Mouse (Mus musculus) right cerebral cortex, adult 18-20 months (tissue): Measurements from ENCODE around the gene Tmem236.
"Not testable (repeated sequence)": the region's sequence is repeated elsewhere in the genome, so short reads cannot be mapped to it uniquely, and the experiment has no call there.

Experiments
- DNase-seq: peaks from one replicate; pipeline ENCODE4 v3.0.0; 2022; ENCODE audit warnings: mixed read lengths

Tmem236 gene

DNA sequence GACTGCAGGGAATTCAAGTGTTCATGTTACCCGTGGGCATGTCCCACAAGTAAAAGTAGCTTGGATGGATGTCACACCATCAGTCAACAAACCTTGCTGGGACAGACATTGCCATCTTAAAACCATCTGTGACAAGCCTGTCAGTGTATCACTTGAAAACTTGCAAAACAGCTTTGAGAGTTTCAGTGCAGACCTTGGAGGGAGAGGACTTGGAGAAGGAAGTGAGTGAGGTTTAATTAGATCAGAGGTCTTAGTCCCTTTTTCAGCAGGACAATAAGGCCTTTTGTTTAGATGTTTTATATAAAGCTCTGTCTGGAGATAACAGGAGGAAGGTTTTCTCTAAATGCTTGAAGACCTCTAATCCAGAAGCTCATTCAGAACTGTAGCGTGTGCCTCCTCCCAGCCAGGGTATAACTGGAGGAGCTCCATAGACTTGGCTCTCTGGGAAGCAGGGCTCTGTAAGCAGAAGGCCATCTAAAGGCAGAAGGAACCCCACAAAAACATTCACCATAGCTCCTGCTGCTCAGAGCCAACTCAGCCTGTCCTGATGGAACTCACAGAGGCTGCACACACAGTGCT lies 24.1 kb downstream of the Tmem236 start:
- DNase-seq = not testable (repeated sequence)

DNA sequence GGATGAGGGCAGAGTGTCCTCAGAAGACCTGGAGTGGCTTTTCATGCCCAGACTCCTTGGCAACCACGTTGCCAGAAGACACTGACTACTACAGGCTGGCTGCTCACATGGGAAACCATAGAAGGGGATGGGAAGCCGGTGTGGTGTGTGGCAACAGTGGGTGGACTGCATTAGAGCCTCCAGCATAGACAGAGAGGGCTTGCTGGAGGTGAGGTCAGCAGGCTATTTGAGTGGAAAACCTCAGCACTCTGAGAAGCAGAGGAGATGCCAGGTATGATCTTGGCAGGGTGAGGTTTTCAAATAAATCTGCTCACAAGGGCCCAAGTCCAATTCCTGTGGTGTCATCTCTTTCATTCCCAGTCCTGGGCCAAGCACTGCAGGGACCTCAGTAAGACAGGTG lies 25.3 kb downstream of the Tmem236 start:
- DNase-seq = no peak

DNA sequence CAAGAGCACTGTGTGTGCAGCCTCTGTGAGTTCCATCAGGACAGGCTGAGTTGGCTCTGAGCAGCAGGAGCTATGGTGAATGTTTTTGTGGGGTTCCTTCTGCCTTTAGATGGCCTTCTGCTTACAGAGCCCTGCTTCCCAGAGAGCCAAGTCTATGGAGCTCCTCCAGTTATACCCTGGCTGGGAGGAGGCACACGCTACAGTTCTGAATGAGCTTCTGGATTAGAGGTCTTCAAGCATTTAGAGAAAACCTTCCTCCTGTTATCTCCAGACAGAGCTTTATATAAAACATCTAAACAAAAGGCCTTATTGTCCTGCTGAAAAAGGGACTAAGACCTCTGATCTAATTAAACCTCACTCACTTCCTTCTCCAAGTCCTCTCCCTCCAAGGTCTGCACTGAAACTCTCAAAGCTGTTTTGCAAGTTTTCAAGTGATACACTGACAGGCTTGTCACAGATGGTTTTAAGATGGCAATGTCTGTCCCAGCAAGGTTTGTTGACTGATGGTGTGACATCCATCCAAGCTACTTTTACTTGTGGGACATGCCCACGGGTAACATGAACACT lies 26.6 kb downstream of the Tmem236 start:
- not testable (repeated sequence) for DNase-seq

DNA sequence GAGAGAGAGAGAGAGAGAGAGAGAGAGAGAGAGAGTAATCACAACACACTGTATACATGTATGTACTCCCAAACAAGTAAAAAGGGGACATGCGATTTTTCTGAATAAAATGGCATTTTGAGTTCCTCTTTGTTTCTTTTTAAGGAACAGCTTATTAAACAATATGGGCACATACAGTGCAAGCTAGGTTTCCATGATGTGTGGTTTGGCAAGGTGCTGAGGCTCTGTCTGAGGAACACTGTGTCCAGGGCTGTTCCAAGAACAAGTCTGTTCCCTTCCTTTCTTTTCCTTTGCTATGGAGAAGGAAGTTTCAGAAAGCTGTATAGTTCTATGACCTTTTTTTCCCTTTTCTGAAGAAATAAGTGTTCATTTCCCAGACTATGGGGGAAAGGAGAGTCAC lies 30.0 kb downstream of the Tmem236 start:
- DNase-seq = no peak

DNA sequence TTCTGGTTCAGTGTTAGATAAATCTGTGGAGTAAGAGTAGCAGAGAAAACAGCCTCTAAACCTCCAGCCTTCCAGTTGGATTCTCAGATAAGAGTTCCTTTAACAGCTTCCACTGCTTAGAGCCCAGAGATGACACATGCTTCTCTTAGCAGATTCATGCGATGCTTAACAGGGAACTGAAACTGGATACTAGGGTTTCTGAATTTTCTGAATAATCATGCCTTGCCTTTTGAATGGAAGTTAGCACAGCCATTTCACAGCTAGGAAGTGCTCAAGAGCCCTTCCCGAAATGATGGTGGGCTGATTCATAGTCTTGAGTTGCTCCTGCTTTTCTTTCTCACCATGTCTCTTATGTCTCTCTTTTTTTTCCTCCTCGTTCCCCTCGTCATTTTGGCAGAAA lies 32.5 kb downstream of the Tmem236 start:
- DNase-seq = no peak

DNA sequence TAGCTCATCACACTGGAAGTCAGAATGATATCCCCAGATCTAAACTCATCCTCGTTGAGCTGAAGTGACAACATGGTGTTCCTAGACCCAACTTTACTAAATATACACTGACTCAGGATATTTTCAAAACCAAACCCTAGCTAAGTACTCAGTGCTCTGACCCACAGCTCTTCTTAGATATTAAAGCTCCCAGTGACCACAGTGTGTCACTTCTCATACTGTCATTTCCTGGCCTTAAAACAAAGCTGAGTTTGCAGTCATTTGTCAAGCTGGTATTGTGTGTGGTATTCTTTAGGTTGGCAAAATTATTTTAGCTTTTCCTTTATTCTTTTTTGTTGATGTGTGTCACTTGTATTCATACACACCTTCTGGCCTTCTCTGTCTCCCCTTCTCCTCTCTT lies 36.4 kb downstream of the Tmem236 start:
- no peak for DNase-seq

DNA sequence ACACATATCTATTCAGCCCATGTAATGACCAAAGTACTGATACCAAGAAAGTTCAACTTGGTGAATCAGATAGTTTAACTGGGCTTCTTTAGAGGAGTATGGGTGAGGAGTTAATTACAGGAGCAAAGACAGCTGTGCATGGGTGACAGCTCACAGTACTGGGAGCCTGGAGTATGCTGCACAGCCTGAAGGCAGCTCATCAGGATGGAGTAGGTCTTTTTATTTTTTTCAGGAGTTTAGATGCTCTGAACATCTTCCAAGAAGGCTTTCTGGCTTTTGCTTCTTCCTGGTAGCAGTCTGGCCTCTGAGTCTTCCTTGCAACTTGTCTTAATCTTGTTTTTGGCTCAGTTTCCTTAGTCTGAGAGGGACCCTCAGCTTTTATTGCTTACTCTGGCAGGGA lies 37.3 kb downstream of the Tmem236 start:
- no peak for DNase-seq

DNA sequence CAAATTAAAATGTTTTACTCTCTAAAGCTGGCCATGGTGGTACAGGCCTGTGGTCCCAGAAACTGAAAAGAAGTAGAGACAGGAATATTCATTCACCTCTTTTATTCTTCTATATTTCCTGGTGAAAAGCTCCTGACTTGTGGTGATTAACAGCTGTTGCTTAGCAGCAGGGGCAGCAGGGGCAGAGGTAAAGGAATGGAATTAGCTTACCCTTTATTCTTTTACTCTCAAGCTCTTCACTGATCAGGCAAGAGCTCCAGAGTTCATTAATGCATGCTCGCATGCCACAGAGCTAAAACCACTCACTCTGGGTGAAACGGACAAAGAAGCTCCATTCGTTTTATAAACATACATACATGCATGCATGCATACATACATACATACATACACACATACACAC lies 40.4 kb downstream of the Tmem236 start:
- no peak for DNase-seq

DNA sequence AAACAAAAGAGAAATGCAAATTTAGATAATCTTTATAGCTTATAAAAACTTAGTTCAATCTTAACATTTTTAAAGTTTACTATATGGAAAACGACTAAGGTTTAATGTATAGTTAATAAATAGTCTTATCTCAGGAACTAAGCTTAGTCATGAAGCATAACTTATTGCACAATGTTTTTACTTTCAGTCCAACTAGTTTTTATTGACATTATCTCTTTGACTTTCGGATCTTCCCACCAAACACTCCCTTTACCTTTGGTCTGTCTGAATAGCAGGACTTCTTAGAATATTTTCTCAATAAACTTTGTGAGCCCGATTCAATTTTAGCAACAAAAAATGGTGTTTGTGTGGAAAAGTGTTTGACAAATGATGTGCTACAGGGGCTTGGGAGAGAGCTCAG lies 42.3 kb downstream of the Tmem236 start:
- DNase-seq = no peak

DNA sequence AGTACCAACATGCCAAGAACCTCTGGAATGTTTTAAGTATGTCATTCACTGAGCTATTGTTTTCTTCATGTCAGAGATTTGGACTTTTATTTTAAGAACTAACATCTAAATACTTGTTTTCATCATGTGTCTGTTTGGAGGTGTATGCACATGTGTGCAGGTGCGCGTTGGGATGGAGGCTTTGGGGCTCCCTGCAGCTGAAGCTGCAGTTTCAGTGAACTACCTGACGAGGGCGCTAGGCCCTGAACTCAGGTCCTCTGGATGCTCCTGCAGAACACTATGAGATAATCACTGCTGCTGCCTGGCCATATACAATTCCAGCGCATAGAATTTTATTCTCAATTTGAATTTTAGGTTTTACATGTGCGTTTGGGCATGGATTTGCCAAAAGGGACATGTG lies 43.8 kb downstream of the Tmem236 start:
- no peak for DNase-seq

DNA sequence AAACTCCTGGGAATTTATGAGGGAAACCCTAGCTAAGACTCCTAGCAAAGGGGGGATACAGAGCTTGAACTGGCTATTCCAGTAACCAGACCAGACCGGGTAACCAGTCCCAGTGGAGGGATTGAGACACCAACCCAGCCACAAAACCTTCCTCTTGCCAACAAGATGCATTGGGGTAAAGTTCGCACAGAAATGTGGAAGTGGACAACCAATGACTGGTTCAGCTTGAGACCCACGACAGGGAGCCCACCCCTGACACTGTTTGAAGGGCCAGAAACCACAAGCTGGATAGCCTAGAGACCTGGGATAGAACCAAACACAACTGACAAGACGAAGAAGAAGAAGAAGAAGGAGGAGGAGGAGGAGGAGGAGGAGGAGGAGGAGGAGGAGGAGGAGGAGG lies 50.1 kb downstream of the Tmem236 start:
- DNase-seq = no peak

DNA sequence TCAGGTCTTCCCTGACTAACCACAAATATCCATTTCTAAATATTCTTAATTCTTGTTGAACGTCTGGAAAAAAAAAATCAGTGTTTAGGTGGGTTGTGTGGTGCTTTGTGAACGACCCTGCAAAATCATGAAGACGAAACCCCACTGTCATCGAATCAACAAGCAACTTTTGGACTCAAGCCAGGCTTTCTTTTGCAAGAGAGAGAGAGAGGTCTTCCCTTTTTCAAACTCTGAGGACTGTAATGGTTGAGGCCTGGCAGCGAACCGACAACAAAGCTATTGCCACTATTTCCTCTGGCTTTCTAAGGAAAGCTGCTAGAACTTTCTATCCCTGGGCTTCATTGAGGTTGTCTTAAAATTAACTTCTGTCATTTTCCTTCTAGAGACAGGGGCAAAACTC lies 54.2 kb downstream of the Tmem236 start:
- DNase-seq = no peak

DNA sequence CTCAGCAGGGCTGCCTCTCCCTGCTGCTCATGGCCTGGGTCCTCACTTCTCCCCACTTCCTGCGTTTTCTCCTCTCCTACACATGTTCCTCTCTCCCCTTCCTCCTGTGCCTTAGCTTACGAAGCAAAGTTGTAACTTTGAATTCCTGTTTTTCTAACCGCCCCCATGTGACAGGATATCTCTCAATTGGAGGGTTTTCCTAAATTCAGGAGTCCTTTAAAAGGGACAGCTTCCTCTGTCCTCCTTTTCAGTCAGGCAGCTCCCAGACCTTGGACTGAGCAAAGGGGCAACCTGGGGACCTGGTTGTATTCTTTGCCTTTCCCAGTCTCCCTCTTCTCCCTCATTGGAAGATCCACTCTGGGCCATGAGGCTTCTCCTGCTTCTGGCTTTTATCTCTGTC lies 54.8 kb downstream of the Tmem236 start, which contains the start of gene Mrc1:
Gene Mrc1 (plus strand): TSS at position 244 of the 400 bp plus-strand sequence.
- DNase-seq = no peak

DNA sequence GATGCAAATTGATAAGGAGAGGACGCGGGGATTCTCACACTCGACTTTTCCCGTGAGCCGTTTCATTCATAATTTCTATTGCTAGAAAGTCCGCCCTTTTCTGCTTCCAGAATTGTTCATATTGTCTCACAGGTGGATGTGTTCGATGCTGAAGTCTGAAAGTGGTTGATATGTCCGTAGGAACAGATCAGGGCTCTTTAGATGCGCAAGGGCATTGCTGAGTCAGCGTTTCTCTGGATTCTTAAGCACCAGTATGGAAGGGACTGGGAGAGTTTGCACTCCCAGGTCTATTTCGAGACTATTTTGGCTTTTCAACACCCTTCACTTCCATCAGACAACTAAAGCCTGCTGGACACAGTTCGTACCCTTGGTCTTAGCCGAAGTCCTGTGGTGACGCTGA lies 55.7 kb downstream of the Tmem236 start:
- DNase-seq = no peak

DNA sequence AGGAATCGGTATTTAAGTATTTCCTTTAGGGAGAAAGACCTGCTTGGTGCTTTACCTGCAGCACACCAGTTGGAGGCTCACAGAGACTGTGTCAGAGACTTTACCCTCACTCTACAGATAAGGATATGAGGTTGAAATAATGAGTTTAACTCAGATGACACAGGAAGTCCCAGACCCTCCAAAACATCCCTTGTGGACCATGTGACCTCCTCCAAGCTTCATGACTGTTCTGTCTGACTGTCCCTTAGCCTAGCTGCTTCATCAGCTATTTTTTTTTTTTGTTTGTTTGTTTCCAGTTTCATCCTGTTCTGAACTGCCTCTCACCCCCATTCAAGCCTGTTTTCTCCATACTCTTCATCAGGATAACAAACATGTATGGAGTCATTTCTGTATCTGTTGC lies 58.6 kb downstream of the Tmem236 start:
- DNase-seq = no peak

DNA sequence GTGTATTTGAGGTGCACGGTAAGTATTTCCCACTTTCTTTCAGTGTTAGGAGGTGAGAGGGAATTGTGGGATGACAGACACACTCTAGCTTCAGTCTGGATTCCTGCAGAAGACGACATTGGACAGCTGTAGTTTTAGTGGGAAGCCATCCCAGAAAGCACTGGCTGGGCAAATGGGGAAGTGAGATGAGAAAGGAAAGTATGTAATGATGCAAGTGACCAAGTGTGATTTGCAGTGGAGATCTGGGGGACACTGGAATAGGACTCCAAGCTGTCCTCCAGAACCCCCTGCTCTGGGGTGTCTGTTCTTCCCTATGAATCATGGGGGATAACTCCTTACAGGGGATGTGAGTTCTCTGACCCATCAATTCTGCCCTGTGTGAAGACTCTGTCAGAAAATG lies 59.7 kb downstream of the Tmem236 start:
- DNase-seq = no peak

DNA sequence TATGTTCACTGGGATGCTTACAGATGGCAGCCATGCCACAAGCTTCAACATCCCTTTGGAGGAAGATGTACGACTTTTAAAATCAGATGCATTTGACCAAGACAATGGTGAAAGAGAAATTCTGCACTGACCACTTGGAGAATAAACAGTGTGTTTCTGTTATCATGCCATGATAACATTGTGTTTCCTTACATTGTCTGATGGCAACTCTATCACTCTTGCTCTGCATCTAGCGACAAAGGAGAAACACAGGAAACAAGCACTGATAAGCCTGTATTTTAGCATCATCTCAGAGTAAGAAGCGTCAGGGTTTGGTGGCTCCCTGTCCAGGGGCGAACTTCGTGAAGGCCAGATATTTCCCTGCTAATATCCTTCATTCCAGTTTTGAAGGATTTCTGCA lies 61.0 kb downstream of the Tmem236 start:
- DNase-seq = no peak

DNA sequence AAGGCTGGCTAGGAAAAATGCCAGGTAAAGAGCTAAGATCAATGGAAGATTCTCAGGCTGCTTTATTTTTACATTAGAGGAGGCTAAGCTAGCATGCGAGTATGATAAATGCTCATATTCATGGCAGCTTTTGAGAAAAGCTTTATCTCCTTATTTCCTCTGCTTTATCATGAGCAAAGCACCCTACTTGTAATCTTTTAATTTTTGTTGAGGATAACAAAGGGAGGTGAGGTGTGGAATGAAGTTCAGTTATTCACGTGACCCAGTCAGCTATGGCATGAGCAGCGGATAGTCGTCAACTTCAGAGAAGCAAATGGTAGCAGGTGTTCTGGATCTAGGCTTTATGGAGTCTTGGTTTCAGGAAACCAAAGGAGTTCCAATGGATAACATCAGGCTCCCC lies 62.6 kb downstream of the Tmem236 start:
- DNase-seq = no peak

DNA sequence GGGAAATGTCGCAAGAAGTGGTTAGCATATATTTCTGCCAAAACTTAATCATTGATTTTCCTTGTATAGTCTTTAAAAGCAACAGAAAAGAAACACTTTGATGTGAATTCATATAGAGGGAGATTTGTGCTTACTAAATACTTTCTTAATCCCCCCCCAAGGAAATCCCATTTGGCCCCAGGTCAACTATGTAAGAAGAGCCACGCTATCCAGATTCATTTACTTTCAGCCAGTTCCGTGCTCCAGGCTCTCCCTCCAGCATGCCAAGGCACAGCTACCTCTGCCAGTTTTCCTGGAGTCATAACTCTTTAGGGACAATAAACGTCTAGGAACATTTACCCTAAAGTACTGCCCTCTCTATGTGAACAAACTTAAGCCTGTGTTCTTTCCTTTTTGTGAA lies 63.4 kb downstream of the Tmem236 start:
- no peak for DNase-seq

DNA sequence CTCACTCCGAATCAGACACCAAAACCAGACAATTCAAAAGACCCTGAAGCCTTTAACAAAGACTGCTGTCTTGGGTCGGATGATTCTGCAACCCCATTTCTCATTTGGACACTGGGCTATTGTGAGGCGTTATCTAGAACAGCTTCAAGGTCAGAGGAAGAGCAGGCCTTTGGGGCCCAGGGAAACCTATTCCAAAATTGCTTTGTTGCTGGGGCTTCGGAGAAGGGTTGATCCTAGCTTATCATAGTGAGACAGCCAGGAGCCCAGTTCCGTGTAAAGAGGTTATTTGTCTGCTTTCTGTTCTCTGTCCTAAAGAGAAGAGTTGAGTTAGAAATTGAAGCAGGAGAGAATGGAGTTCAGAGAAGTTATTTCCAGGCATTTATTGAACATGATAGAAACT lies 64.8 kb downstream of the Tmem236 start:
- no peak for DNase-seq

DNA sequence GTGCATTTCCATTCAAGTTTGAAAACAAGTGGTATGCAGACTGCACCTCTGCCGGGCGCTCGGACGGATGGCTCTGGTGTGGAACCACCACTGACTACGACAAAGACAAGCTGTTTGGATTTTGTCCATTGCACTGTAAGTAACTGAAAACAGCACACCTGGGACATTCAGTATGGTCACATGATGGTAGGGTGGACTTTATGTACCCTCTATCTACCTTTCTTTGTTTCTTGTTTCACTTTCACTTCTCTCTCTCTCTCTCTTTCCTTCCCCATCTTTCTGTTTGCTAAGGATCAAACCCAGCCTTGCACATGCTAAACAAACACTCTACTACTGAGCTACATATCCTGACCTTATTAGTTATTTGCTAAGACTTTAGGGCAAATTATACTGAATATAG lies 69.8 kb downstream of the Tmem236 start:
- DNase-seq = no peak

DNA sequence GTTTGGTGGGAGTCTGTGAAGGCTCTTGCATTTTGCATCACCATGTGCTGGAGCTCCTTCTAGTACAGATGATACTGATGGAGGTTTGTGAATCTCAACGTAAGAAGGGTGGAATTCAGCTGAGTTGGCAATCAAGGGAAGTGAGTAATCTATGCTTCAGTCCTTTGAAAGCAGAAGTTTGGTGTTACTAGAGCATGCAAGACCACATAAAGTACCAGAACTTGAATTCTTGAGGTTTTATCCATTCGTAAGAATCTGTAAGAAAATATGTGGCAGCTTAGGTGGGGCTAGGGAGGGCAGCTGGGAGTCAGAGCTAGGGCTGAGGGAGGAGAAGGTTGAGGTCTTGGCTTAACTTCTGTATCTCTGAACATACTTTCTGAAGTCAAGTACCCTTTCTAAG lies 70.3 kb downstream of the Tmem236 start:
- no peak for DNase-seq

DNA sequence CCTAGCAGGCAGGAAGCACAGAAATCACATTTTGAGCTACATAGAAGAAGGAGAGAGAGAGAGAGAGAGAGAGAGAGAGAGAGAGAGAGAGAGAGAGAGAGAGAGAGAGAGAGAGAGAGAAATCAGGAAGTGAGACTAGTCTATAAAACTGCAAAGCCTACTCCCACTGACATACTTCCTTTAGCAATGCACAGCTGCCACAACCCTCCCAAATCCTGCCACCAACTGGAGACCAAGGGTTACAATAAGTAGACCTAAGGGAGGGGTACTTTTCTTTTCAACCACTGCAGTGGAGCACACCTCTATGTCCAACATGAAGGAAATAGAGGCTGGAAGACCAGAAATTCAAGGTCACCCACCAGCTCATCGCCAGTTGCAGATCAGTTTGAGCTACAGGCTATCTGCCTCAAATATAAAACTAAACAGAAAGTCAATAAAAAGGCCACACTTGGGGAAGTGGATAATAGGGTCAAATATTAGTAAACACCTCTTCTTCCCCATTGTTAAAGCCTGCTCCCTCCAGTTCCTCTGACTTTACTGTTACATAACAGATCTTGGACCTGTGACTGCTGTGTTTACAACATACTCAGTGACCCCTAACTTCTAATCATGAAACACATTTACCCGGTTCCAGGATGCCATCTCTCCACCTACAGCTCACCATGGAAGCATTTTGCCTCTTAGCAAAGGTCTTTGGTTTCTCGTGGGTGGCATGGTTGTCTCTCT lies 75.7 kb downstream of the Tmem236 start:
- no peak for DNase-seq

DNA sequence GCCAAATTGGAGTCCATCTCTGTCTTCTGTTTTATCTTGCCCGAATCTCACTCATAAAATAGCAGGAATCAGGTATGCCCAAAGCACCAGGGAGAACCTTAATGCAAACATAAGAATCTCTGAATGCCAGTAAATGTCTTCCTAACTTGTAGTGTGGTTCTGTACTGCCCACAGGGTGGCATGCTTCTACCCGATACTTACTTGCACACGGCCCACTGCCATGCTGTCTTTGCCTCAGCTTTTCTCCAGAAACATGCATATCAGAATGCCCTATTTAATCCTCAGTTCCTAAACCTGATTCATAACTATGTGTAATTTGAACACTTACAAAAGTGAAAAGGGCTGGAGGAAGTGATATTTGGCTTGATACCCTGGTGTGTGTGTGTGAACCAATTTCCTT lies 77.6 kb downstream of the Tmem236 start:
- DNase-seq = no peak

DNA sequence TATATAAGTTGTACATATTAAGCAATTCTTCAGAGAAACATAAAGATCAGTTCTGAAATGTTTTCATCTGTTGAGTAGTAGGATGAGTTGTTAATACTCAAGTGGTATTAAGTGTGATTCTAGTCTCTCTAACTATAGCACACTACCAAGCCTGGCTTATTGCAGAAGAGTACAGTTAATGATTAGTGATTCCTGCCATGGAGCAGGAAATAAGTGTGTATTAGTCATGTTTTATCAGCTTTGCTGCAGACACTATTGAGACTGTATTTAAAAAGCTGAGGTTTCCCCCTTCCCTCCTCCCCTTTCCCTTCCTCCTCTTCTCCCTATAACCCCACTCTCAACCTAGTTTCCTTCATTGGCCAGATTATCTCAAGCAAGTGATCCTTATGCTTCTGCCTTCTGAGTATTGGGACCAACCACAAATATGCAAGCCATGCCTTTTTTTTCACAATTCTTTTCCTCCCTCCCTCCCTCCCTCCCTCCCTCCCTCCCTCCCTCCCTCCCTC lies 84.1 kb downstream of the Tmem236 start:
- DNase-seq = no peak
